Mouse (Mus musculus): Measurements from ENCODE around the gene Msmp. TPM values are rescaled to one million over a fixed set of nuclear protein-coding genes. Genes with fewer than 3 reads are reported as not detected.

The Msmp gene
- total RNA-seq, 4 experiments from 2014 or later: not detected

Small RNAs within 50 kb of the gene (microRNA-seq; reads per million reads assigned to microRNA genes)
- gene Gm25262: not detected

Other genes starting within 250 kb of the Msmp start
- gene Rusc2, start 202.5 kb downstream of the Msmp start, total RNA-seq (2022): 10 to 100 TPM; 21.5 to 25.4 (median 23.3) TPM
- not detected for gene Fam166b, start 155.4 kb downstream of the Msmp start, total RNA-seq (2022)
- gene Tesk1, start 142.6 kb downstream of the Msmp start, total RNA-seq (2022): 10 to 100 TPM; 53.4 to 69.3 (median 59.4) TPM
- not detected for gene Cd72, start 129.9 kb downstream of the Msmp start, total RNA-seq (2022)
- gene Sit1, start 100.8 kb downstream of the Msmp start, total RNA-seq (2022): not detected
- gene Ccdc107, start 91.6 kb downstream of the Msmp start, total RNA-seq (2022): 10 to 100 TPM; 19.2 to 34.9 (median 25.5) TPM
- gene Arhgef39, start 84.8 kb downstream of the Msmp start, total RNA-seq (2022): not detected
- gene Car9, start 77.5 kb downstream of the Msmp start, total RNA-seq (2022): 1 to 10 TPM; 3.2 to 8.8 (median 3.8) TPM
- gene Tpm2, start 60.7 kb downstream of the Msmp start, total RNA-seq (2022): 1,000 to 10,000 TPM; 3,728 to 5,173 (median 4,676) TPM
- 10 to 100 TPM; 36.3 to 47.6 (median 41.3) TPM for gene Creb3, start 22.2 kb downstream of the Msmp start, total RNA-seq (2022)
- 10 to 100 TPM; 52.5 to 57.4 (median 56.6) TPM for gene Tln1, start 21.8 kb downstream of the Msmp start, total RNA-seq (2022)
- 10 to 100 TPM; 22.8 to 26.9 (median 23.5) TPM for gene Rgp1, start 5.8 kb downstream of the Msmp start, total RNA-seq (2022)
- gene Gba2, start 5.6 kb downstream of the Msmp start, total RNA-seq (2022): 1 to 10 TPM; 3.8 to 4.4 (median 4.2) TPM
- 10 to 100 TPM; 31.1 to 40.6 (median 32.6) TPM for gene Npr2, start 47.4 kb upstream of the Msmp start, total RNA-seq (2022)
- gene Spag8, start 69.1 kb upstream of the Msmp start, total RNA-seq (2022): not detected
- 10 to 100 TPM; 46.4 to 48.6 (median 47.3) TPM for gene Hint2, start 72.0 kb upstream of the Msmp start, total RNA-seq (2022)
- gene Tmem8b, start 84.5 kb upstream of the Msmp start, total RNA-seq (2022): 10 to 100 TPM in 2 of 4 experiments, 1 to 10 TPM in 2; 9.5 to 14.4 (median 10.4) TPM
- under 1 TPM in 3 of 4 experiments, not detected in 1; 0.07 to 0.12 (median 0.11) TPM for gene Fam221b, start 84.7 kb upstream of the Msmp start, total RNA-seq (2022)
- gene Olfr70, start 116.3 kb upstream of the Msmp start, total RNA-seq (2022): not detected
- not detected for gene Olfr71, start 125.8 kb upstream of the Msmp start, total RNA-seq (2022)
- 1 to 10 TPM in 3 of 4 experiments, under 1 TPM in 1; 0.73 to 2.9 (median 1.7) TPM for gene Hrct1, start 142.7 kb upstream of the Msmp start, total RNA-seq (2022)
- 1 to 10 TPM in 1 of 4 experiments, under 1 TPM in 3; 0.77 to 1.5 (median 0.91) TPM for gene Spaar, start 145.5 kb upstream of the Msmp start, total RNA-seq (2022)
- gene Olfr159, start 186.5 kb upstream of the Msmp start, total RNA-seq (2022): not detected
- gene Olfr156, start 239.4 kb upstream of the Msmp start, total RNA-seq (2022): not detected

All from gastrocnemius, adult 8-10 months (tissue).